Mouse (Mus musculus) limb, embryonic 12.5 days (tissue): ENCODE results near the gene Tom1. TPM values are rescaled to one million over a fixed set of nuclear protein-coding genes. Genes with fewer than 3 reads are reported as not detected.

Experiments used
- polyA plus RNA-seq: library from polyadenylated mRNA; unstranded; fragments of >200 nt; fragmentation: Nextera tagmentation; extraction: Ambion mirVana; gene quantifications from 2 replicates; pipeline ENCODE4 v1.2.1, GENCODE M21; 2016

Tom1 gene
- polyA plus RNA-seq, 1 experiment from 2014 or later: 29.1 TPM

Other genes starting within 250 kb of the Tom1 start
- not detected in 2 replicates for gene Isx, start 160.5 kb upstream of the Tom1 start, polyA plus RNA-seq
- gene Hmgxb4, start 40.3 kb upstream of the Tom1 start, polyA plus RNA-seq: 42.9 and 49.3 TPM in 2 replicates
- 19.3 and 23.4 TPM in 2 replicates for gene Hmox1, start 59.9 kb downstream of the Tom1 start, polyA plus RNA-seq
- 250 and 255 TPM in 2 replicates for gene Mcm5, start 75.9 kb downstream of the Tom1 start, polyA plus RNA-seq
- gene Rasd2, start 180.2 kb downstream of the Tom1 start, polyA plus RNA-seq: 0.14 and 0.27 TPM in 2 replicates